Mouse (Mus musculus) gastrocnemius, adult 18-20 months (tissue): ENCODE results near the gene Fxr2. TPM values are rescaled to one million over a fixed set of nuclear protein-coding genes. Genes with fewer than 3 reads are reported as not detected.

Experiments used
- DNase-seq: peaks from one replicate; pipeline ENCODE4 v3.0.0; 2021; ENCODE audit warnings: low spot score
- total RNA-seq, 2 experiments: library from RNA; stranded (reverse); gene quantifications; 2 replicates each; pipeline ENCODE4 v1.2.3; 2021

Gene Fxr2
- total RNA-seq, 2 experiments from 2014 or later: 101 to 106 TPM

DNA sequence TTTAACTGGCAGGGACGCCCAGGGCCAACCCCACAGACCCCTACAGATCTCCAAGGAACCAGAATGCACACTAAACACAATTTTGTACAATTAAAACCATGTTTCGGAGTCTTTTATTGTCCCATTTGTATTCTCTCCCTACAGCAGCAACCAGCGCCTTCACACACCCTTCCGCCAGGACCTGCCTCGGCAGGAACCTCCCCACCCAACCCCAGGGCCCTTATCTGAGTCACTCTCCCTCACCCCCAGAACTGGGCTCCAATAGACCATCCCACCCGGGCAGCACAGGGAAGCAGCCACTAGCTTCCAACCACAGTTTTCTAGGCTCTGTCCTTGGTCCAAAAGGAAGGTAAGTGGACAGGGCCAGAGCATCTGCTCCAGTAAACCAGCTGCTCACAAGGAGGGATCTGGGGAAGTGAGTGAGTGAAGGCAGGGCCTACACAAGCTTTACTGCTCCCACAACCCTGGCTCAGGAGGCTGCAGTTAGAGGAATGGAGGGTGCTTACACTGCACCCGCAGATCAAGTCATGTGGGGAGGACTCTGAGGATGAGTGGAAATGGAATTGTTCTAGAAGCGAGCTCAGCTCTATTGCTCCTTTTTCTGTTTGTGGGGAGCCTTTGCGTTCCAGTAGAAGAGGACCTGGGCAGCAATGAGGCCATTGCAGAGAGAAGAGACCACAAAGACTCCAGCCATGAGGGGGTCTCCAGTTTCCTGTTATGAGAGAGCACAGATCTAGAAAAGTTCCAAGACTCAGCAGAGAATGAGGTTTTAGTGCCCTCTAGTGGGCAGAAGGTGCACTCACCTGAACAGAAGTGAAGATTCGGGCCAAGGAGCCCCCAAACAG, 24.0 kb downstream of the Fxr2 start:
- peak; percentile 47 for DNase-seq

DNA sequence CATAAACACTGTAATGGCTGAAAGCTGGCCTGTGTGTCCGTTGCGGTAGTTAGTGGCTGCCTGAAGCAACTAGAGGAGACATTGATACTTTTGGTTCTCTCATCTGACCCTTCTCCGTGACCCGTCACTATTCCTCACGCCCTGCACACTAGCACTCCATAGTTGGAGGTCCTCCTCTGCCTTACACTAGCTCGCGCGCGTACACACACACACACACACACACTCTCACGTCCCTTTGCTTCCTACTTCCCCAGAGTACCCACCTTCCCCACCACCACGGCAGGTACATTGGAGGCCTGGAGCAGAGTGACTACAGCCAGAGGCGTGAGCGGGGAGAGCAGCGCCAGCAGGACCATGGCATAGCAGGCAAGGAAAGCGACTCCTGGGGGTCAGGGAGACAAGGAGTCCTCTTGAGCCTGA, 24.7 kb downstream of the Fxr2 start:
- DNase-seq: no peak

DNA sequence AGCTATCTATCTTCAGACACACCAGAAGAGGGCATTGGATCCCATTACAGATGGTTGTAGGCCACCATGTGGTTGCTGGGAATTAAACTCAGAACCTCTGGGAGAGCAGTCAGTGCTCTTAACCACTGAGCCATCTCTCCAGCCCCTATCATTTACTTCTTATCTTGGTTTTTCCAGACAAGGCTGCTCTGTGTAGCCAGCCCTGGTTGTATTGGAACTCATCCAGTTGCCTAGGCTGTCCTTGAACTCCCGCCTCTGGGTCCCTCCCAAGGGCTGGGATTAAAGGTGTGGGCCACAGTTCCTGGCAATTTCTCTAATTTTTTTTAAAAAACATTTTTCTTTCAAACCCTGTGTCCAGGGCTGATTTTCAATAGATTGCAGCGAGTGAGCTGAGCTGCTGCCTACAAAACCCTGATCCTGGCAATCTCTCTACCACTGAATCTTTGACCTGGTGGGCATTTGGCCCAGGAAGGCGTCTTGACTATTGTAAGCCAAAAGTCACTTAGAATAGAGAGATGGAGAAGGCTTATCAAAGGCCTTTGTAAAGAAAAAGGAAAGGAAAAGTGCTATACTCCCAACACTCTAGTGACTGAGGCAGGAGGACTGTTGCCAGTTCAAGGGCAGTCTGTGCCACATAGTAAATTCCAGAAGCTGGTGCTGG, 28.6 kb downstream of the Fxr2 start:
- DNase-seq: no peak

DNA sequence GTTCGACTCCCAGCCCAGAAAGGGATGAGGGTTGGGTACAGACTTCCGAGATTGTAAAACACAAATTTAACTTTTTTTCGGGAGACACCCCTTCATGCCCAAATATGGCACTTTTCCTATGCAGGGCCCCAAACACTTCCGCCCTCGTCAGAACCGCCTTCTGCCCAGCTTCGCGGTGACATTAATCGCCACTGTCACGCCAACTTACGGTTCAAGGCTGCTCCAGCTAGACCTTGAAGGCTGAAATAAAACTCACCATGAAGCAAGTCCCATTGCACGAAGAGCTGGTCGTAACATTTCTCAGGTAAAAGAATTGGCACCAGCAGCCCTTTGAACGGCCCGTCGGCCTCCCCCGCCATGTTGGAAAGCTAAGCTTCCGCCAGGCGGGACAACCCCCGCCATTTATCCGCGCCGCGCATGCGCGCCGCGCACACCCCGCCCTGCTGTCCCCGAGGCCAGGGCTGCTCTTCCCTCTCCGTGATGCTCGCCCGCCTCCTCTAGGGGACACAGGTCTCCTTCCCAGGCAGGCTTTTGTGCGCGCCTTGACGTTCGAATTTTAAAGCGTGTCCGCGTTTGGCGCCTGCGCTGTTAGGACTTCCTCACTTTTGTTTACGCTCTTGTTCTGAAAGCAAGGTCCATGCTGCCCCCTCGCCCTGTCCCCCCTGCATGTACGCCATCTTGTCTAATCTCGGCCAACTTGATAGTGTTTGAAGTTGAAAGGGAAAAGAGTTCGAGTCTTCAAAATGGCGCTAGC, 29.6 kb downstream of the Fxr2 start, which contains the start of gene Mpdu1:
Mpdu1 (minus strand) TSS at position 430 of the 754 bp plus-strand sequence.
- peak; percentile 92 for DNase-seq

- no peak for DNase-seq
Measured at GRCm38 (mm10) chr11:69662967-69663671, 30.3 kb downstream of the Fxr2 start.

- peak; percentile 35 for DNase-seq
Measured at GRCm38 (mm10) chr11:69663795-69664194, 31.0 kb downstream of the Fxr2 start.

GRCm38 (mm10) chr11:69664841-69665240, 32.1 kb downstream of the Fxr2 start:
- no peak for DNase-seq

DNA sequence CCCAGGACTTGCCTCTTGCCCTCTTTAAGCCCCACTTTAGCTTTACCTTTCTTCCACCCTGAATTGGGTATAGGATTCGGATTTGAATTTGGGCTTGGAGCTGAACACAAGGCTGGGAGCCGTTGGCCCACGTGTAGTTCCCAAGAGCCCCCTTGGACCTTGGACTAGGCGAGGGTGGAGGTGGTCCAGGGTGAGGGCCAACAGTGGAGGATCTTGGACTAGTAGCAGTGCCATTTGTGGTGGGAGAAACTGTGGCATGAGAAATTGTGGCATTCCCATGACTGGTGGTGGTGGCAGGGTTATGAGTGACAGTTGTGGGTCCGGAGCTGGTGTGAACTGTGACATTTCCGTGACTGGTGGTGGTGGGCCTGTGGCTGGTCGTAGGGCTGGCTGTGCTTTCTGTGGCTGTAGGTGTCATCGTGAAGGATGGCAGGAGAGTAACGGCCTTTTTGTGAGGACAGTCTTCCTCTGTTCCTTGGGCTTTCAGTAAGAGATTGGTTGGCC, 32.7 kb downstream of the Fxr2 start:
- no peak for DNase-seq

- no peak for DNase-seq
Measured at GRCm38 (mm10) chr11:69665961-69666664, 33.3 kb downstream of the Fxr2 start, which contains the start of gene Cd68. TSS of gene Cd68 (minus strand) at chr11:69666153.

GRCm38 (mm10) chr11:69666665-69667005, 33.8 kb downstream of the Fxr2 start:
- DNase-seq: no peak

DNA sequence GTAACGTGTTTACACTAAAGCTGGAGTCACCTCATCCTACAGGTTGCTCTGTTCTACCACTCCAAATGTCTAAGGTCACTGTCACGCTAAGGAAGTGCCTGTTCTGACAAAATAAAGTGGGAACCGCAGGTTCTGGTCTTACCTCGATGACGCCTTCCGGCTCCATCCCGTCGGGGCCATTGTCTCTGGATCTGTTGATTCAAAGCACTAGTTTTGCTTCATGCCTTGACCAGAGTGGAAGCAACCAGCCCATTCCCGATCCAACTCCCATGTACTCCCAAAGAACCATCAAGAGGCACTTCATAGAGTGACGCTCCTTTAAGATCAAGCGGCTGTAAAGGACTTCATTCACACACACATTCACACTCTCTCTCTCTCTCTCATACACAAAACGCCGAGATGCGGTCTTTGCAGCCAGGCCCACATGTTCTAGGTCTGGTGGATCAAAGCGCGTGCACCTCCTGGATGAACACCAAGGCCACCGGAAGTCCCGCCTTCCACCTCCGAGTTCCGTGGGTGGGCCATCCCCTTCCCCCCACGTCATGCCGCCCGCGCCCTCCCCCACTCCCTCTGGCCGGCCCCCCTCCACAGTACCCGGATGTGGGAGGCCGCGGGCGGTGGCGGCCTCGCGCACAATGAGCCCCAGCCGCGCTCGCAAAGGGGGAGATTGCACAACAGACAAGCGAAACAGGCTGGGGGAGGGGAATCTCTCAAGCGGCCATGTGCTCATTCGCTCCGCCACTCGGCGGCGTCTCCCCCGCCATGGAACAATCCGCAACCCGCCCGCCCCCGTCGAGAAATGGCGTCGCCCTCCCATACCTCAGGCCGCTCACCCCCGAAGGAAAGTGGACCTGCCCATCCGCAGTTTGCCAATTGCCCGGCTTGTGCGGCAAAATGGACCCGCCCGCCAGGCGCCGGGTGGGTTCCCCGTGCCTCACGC, 38.3 kb downstream of the Fxr2 start:
- DNase-seq: peak; percentile 94

GRCm38 (mm10) chr11:69671726-69672124, 38.9 kb downstream of the Fxr2 start:
- no peak for DNase-seq

DNA sequence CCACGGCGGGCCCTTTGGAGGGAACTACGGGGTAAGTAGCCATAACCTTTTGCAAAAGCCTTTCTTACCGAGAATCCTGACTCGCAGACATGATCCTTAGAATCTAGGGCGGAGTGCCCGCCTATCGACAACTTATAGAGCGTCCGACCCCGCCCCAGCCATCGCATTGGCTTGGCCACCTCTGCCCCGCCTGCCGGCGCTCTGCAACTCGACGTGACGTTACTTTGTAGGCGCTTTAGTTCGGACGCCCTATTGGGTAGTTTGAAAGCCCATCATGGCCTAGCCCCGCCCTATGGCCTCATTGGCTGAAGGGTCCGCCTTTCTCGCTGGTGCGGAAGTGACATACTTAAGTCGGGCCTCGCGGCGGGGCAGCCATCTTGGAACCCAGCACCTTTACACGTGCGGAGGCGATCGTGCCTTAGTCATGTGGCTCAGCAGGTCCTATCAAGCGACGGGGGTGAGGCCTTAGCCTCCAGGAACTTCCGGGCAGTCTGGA, 39.5 kb downstream of the Fxr2 start, which contains the start of gene Eif4a1:
Eif4a1 (minus strand) TSS at position 213 of the 496 bp plus-strand sequence.
- DNase-seq: peak; percentile 100

GRCm38 (mm10) chr11:69679144-69679543, 46.4 kb downstream of the Fxr2 start:
- DNase-seq: no peak

GRCm38 (mm10) chr11:69680136-69680855, 47.5 kb downstream of the Fxr2 start:
- DNase-seq: no peak

DNA sequence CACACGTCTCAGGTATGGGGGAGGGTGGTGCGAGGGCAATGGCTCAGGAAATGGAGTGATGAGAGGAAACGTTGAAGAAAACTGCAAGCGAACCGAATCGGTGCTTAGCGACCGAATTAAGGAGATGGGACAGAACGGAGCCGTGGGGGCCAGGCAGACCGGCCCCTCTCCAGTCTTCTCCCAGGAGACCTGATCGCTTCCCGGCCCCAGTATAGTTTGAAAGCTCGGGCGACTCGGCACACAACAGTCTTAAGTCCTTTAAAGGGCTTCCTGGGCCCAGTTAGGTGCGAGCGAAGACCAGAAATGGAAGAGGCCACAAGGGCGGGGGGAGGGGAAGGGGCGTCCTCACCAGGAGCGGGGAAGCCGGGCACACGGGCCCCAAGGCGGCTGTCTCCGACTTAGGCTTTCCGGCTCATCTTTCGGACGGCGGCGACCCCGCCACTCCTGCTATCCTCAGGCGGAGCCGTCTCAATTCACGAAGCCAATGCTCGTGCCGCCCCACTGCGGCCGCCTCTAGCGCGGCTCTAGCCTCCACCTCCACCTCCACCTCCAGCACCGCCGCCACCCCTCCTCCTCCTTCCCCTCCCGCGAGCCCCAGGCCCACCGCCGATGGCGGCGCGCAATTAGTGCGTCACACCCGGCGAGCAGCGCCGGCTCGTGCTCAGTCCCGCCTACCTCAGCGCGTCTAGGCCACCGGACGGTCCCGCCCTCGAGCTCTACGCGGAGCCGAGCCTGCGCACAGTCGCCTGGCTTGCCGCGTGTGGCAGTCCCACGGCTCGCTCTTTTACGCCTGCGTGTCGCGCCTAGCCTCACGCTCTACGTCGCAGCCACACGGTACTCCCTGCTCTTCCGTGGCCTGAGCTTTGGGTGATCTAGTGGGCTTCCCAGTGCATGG, 48.8 kb downstream of the Fxr2 start, which contains the start of gene Senp3:
Senp3 (minus strand) TSS at position 771 of the 895 bp plus-strand sequence.
- peak; percentile 96 for DNase-seq

GRCm38 (mm10) chr11:69682209-69682839, 49.5 kb downstream of the Fxr2 start:
- DNase-seq: no peak
